Mouse (Mus musculus) C2C12 (cell line): Measurements from ENCODE around the gene Rhbdf2. TPM values are rescaled to one million over a fixed set of nuclear protein-coding genes. Genes with fewer than 3 reads are reported as not detected.

Experiments used
- H3K27me3 ChIP-seq: one replicate; pipeline ENCODE4 v1.6.1; 2011; ENCODE audit not compliant: control insufficient read depth, insufficient read depth, insufficient read length
- H3K36me3 ChIP-seq: one replicate; pipeline ENCODE4 v1.6.1; 2011; ENCODE audit not compliant: control insufficient read depth, insufficient read depth
- H3K4me3 ChIP-seq: one replicate; pipeline ENCODE4 v1.5.1; 2011; ENCODE audit warnings: mild to moderate bottlenecking, control low read depth; ENCODE audit not compliant: poor library complexity, insufficient read depth, severe bottlenecking
- H3K79me2 ChIP-seq: one replicate; pipeline ENCODE4 v1.6.1; 2011; ENCODE audit not compliant: control insufficient read depth, insufficient read depth
- H3K79me3 ChIP-seq: one replicate; pipeline ENCODE4 v1.6.1; 2011; ENCODE audit warnings: low read depth, control low read depth
- H3ac ChIP-seq: one replicate; pipeline ENCODE3; 2011; ENCODE audit warnings: low read depth; ENCODE audit not compliant: control insufficient read depth, insufficient read length
- CEBPB ChIP-seq: IDR thresholded peaks from one replicate; pipeline ENCODE4 v1.6.1; 2011; ENCODE audit warnings: low read depth, mild to moderate bottlenecking, control low read depth, moderate library complexity
- CTCF ChIP-seq: IDR thresholded peaks from one replicate; pipeline ENCODE4 v1.5.1; 2011; ENCODE audit not compliant: control insufficient read depth, insufficient read depth, insufficient read length
- FOSL1 ChIP-seq: IDR thresholded peaks from one replicate; pipeline ENCODE4 v1.8.0; 2011; ENCODE audit warnings: mild to moderate bottlenecking, low read length; ENCODE audit not compliant: poor library complexity, insufficient read depth, severe bottlenecking
- MAX ChIP-seq: IDR thresholded peaks from one replicate; pipeline ENCODE4 v1.6.1; 2011; ENCODE audit warnings: mild to moderate bottlenecking, control low read depth
- MYOD1 ChIP-seq: IDR thresholded peaks from one replicate; pipeline ENCODE4 v1.6.1; 2011; ENCODE audit warnings: low read depth; ENCODE audit not compliant: control insufficient read depth, insufficient read length
- MYOG ChIP-seq: IDR thresholded peaks from one replicate; pipeline ENCODE4 v1.6.1; 2011; ENCODE audit not compliant: control insufficient read depth, insufficient read length; ENCODE audit errors: extremely low read depth
- USF1 ChIP-seq: IDR thresholded peaks from one replicate; pipeline ENCODE4 v1.6.1; 2011; ENCODE audit warnings: low read depth, mild to moderate bottlenecking, control low read depth, moderate library complexity
- polyA plus RNA-seq: library from polyadenylated mRNA; unstranded; fragments of >200 nt; fragmentation: generic; extraction: Trizol; gene quantifications from one replicate; pipeline ENCODE4 v1.2.1, GENCODE M21; 2012; ENCODE audit warnings: missing spikeins

Gene Rhbdf2
- polyA plus RNA-seq, 1 experiment, result 1.9 TPM

DNA sequence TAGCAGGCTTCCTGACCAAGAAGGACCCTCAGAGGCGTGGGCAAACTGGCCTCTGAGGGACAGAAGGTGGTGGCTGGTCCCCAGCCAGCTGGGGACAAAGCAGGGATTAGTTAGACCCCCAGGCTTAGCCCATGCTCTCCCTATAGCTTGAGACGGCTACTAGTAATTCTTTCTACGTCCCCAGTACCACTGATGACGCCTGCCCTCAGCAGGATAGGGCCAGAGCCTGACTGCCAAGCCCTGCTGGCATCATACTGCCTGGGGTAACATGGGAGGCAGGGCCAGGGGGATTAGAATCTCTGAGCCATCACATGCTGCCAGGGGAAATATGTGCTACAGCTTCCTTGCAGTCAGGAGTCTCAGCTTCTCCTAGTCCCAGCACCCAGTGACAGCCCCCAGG is 33.5 kb downstream of the Rhbdf2 start:
- H3K4me3 ChIP-seq, result no peak overlapping the region
- H3ac ChIP-seq, result no peak overlapping the region
- H3K36me3 ChIP-seq, result no peaks in the 10 kb centered on the region
- no peaks in the 10 kb centered on the region for H3K79me2 ChIP-seq
- no peaks in the 10 kb centered on the region for H3K79me3 ChIP-seq
- TF ChIP-seq USF1 (no peak), FOSL1 (no peak), MYOD1 (no peak)
- H3K27me3 ChIP-seq, result no peaks in the 10 kb centered on the region

DNA sequence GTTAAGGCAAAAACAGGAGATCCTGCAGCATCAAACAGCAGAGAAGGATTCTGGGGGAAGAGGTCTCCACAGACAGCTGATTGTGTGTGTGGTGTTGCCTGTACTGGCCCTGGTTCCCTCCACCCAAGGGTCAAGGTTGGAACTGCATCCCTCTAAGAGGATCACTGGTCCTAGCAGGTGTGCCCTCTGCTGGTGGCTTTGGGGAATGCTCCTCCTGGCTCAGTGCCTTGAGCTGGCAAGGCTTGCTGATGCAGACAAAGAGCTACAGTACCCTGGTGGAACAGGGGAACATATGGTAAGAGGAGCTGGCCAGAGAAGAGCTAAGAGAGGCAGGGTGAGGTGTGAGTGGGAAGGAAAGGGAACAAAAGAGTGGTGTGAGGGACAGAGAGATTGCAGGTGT is 34.4 kb downstream of the Rhbdf2 start:
- TF ChIP-seq MYOG (no peak), CTCF (peak; percentile 96)
- no peak overlapping the region for H3ac ChIP-seq
- no peaks in the 10 kb centered on the region for H3K79me3 ChIP-seq
- H3K36me3 ChIP-seq, result no peaks in the 10 kb centered on the region
- no peaks in the 10 kb centered on the region for H3K27me3 ChIP-seq
- H3K79me2 ChIP-seq, result no peaks in the 10 kb centered on the region
- no peak overlapping the region for H3K4me3 ChIP-seq

DNA sequence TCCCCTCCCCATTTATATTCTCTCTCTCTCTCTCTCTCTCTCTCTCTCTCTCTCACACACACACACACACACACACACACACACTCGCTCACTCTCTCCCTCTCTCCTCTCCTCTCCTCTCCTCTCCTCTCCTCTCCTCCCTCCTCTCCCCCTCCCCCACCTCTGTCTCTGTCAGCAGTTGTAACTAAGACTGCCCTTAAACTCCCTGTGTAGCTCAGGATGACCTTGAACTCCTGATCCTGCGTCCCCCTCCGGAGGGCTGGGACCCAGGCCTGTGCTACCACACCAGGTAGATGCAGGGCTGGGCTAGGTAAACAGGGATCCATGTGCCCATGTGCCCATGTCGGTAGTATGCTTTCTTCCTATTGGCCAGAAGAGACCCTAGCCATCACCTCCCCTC is 35.2 kb downstream of the Rhbdf2 start:
- TF ChIP-seq CEBPB (no peak), USF1 (no peak)
- H3ac ChIP-seq, result no peak overlapping the region
- H3K79me2 ChIP-seq, result no peaks in the 10 kb centered on the region
- H3K4me3 ChIP-seq, result no peak overlapping the region
- H3K36me3 ChIP-seq, result no peaks in the 10 kb centered on the region
- H3K27me3 ChIP-seq, result no peaks in the 10 kb centered on the region
- H3K79me3 ChIP-seq, result no peaks in the 10 kb centered on the region

DNA sequence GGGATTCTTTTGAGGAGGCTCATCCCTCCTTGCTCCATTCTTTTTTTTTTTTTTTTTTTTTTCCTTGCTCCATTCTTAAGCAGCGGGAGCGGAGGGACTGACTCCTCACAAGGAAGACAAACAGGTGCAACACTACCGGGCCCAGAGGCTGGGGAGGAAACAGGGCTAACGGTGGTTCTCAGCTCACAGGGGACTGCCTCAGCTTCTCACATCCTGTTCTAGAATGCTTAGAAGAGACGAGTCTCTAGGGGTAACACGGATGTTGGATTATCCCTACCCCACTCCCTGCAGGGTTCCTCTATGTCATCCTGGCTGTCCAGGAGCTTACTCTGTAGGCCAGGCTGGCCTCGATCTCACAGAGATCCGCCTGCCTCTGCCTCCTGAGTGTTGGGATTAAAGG is 37.2 kb downstream of the Rhbdf2 start:
- Histone ChIP-seq H3K4me3 (no peak overlapping the region), H3ac (no peak overlapping the region), H3K36me3 (no peaks in the 10 kb centered on the region), H3K27me3 (no peaks in the 10 kb centered on the region), H3K79me2 (no peaks in the 10 kb centered on the region), H3K79me3 (no peaks in the 10 kb centered on the region)
- no peak for TF ChIP-seq FOSL1
- TF ChIP-seq MYOD1, result no peak
- TF ChIP-seq MAX, result no peak
- no peak for TF ChIP-seq CEBPB
- TF ChIP-seq MYOG, result no peak
- no peak for TF ChIP-seq USF1
- no peak for TF ChIP-seq CTCF

DNA sequence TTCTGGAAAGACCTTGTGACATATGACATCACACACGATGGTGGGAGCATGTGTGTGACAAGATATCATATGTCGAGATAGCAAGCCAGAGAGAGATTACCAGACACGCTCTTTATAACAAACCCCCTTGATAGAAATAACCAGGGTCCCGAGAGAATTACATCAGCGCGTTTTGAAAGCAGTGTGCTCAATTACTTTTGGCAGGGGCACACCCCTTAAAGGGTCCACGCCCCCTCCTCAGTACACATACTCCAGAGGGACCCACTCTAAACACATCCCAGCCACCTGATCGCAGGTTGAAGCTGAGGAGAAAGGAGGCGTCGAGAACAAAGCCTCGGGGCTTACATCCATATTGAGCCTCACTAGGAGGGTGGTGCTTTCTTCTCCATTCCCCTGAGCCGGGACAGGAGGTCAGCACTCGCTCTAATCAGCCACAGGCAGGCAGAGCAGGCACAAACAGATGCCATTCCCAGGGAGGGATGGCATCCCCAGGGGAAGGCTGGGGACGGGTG is 37.7 kb downstream of the Rhbdf2 start:
- Histone ChIP-seq H3K79me2 (no peaks in the 10 kb centered on the region), H3K27me3 (no peaks in the 10 kb centered on the region), H3ac (no peak overlapping the region), H3K79me3 (no peaks in the 10 kb centered on the region), H3K4me3 (no peak overlapping the region), H3K36me3 (no peaks in the 10 kb centered on the region)
- TF ChIP-seq CEBPB (no peak), MAX (no peak), MYOD1 (no peak), CTCF (no peak), USF1 (no peak), FOSL1 (no peak)

DNA sequence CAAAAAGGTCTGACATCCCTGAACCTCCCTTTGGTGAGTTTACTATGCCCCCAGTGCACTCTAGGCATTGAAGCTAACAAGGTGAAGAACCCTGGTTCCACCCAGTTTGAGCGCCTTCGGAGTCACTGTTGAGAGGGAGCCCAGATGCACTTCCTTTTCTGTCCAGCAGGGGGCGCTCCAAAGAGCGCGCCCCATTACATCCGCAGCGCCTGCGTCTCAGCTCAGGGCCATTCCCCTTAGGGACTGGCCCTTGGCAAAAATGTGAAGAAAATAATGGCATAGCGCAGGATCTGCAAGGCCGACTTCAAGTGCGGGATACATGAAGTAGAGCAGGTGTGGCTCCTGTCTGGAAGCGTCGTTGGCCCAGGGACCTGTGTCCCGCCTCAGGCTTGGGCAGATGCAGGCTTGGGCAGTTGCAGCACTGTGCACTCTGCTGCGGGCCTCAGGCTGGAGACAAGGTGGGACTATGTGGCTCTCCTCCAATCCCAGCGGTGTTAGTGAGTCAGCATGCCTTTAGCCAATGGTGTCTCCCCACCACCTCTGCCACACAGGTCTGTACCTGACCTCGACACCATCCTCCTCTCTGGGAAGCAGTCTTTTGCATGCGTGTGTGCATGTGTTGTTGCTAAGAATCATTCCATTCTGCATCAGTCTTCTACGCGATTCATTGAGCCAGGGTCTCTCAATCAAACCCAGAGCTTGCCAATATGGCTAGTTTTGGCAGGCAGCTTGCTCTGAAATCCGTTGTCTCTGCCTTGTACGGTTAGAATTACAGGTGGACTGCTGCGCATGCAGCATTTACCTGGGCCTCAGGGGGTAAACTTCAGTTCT is 39.8 kb downstream of the Rhbdf2 start:
- H3K36me3 ChIP-seq, result no peaks in the 10 kb centered on the region
- H3K79me2 ChIP-seq, result no peaks in the 10 kb centered on the region
- no peak overlapping the region for H3ac ChIP-seq
- no peaks in the 10 kb centered on the region for H3K79me3 ChIP-seq
- TF ChIP-seq MYOD1 (no peak), CTCF (peak; percentile 55)
- H3K27me3 ChIP-seq, result no peaks in the 10 kb centered on the region
- H3K4me3 ChIP-seq, result no peak overlapping the region
